Mouse (Mus musculus) forelimb bud, embryonic 11.5 days (tissue): Measurements from ENCODE around the gene Olfr1323.

Source experiments
- DNase-seq: peaks from one replicate; pipeline ENCODE4 v3.0.0-alpha.2; 2012; ENCODE audit warnings: low read depth, low spot score

The Olfr1323 gene

DNA sequence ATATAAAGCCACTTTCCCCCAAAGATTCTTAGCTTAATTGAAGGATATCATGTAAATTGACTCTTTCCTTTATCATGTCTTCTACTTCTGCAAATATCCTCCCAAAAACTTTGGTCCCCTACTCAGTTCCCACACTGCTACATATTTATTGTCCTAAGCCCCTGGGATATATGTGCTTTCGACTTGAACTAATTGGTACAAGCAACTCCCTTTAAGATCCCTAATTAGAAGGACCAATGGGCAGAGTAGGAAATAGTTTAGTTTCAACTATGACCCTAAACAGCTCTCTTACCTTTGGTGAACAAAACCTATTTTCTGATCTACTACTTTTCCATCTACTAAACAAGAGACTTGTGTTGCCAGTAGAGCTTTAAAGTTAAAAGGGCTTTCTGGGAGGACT lies at the start of gene Olfr1323:
TSS of gene Olfr1323 (minus strand) at position 101 of the 400 bp plus-strand sequence.
- no peak for DNase-seq

DNA sequence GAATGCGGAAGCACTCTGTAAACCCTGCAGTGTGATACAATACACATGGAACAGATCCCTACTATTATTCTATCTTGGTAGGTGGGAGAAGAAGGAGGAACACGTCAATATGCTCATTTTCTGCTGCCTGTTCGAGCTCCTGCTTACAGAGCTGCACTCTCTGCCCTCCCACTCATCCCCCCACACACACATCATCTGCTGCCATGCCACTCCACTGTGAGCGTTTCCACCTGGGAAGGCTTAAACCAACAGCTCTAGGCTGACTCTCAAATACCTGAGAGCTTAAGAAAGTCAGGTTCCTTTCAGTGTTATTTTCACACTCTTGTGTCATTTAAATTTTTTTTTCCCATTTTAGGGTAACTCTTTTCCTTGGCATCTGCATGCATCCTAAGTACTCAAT lies 6.9 kb downstream of the Olfr1323 start:
- DNase-seq, result no peak
